Mouse (Mus musculus) kidney, postnatal 10 days (tissue): ENCODE results near the gene Brpf1.
"Not testable (repeated sequence)": the region's sequence is repeated elsewhere in the genome, so short reads cannot be mapped to it uniquely, and the experiment has no call there.

ENCODE experiments used
- DNase-seq: peaks from one replicate; pipeline ENCODE4 v3.0.0; 2021; ENCODE audit warnings: mixed read lengths

Gene Brpf1

GRCm38 (mm10) chr6:113307481-113308121 is 664 bp downstream of the Brpf1 start:
- peak; percentile 62 for DNase-seq

GRCm38 (mm10) chr6:113308141-113308540 is 1.2 kb downstream of the Brpf1 start:
- DNase-seq, result peak; percentile 54

GRCm38 (mm10) chr6:113315972-113316371 is 9.0 kb downstream of the Brpf1 start:
- DNase-seq, result no peak

- peak; percentile 97 for DNase-seq
Observed at GRCm38 (mm10) chr6:113326533-113327315, 19.8 kb downstream of the Brpf1 start, which contains the start of gene Ogg1. Gene Ogg1 (plus strand): TSS chr6:113326972.

GRCm38 (mm10) chr6:113329396-113329795 is 22.5 kb downstream of the Brpf1 start:
- no peak for DNase-seq

GRCm38 (mm10) chr6:113330547-113330946 is 23.6 kb downstream of the Brpf1 start:
- DNase-seq, result no peak

- no peak for DNase-seq
Observed at GRCm38 (mm10) chr6:113331721-113332120, 24.8 kb downstream of the Brpf1 start.

- not testable (repeated sequence) for DNase-seq
Observed at GRCm38 (mm10) chr6:113332734-113333133, 25.8 kb downstream of the Brpf1 start.

GRCm38 (mm10) chr6:113333137-113333950 is 26.4 kb downstream of the Brpf1 start:
- DNase-seq, result peak; percentile 92

GRCm38 (mm10) chr6:113334216-113334615 is 27.3 kb downstream of the Brpf1 start:
- no peak for DNase-seq

- DNase-seq, result peak; percentile 63
Observed at GRCm38 (mm10) chr6:113336852-113337620, 30.1 kb downstream of the Brpf1 start.

- no peak for DNase-seq
Observed at GRCm38 (mm10) chr6:113341574-113341973, 34.6 kb downstream of the Brpf1 start.

- DNase-seq, result peak; percentile 29
Observed at GRCm38 (mm10) chr6:113342297-113342696, 35.4 kb downstream of the Brpf1 start.

- DNase-seq, result peak; percentile 90
Observed at GRCm38 (mm10) chr6:113343177-113344092, 36.5 kb downstream of the Brpf1 start, which contains the start of gene Camk1. Gene Camk1 (minus strand): TSS chr6:113343984.

- peak; percentile 92 for DNase-seq
Observed at GRCm38 (mm10) chr6:113344321-113344720, 37.4 kb downstream of the Brpf1 start.

- no peak for DNase-seq
Observed at GRCm38 (mm10) chr6:113346897-113347296, 40.0 kb downstream of the Brpf1 start.

- DNase-seq, result no peak
Observed at GRCm38 (mm10) chr6:113350538-113350937, 43.6 kb downstream of the Brpf1 start.

- DNase-seq, result no peak
Observed at GRCm38 (mm10) chr6:113351161-113351560, 44.2 kb downstream of the Brpf1 start.

- no peak for DNase-seq
Observed at GRCm38 (mm10) chr6:113351653-113352052, 44.7 kb downstream of the Brpf1 start.

GRCm38 (mm10) chr6:113352820-113353219 is 45.9 kb downstream of the Brpf1 start:
- no peak for DNase-seq

- no peak for DNase-seq
Observed at GRCm38 (mm10) chr6:113353696-113354095, 46.8 kb downstream of the Brpf1 start.
